Comparison of ENCODE assay signal across 8 mouse cellular contexts in the genomic region with DNA sequence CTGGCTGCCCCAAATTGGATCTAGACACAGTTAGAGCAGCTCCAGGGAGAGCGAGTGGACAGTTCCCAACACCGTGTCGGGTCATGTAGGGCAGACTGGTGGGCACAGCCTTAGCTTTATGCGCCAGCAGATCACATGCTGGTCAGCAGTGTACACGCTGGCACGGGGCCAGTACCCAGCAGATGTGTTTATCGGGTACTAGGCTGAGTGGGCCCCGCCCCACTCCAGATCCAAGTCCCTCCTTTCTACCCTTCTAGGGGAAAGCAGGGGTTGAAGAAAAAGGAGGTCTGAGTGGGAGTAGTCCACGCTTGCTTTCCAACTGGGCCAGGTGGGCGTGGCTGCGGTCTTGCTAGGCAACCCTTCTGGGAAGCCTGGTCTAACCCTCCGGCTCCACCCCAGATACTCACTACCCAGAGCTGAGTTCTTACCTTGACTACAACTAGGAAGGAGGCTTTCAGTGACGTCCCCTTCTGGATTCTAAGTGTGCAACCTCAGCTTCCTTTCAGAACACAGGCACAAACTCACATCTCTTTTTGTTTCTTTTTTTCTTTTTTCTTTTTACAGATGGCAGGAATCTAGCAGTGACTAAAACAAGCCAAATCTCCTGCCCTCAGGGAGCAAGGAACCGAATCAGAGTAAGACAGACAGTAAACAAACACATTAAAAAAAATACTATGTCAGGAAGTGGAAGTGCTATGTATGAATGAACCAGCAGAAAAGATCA. TPM values are rescaled to one million over a fixed set of nuclear protein-coding genes. Genes with fewer than 3 reads are reported as not detected.
DNase-seq lines count a peak whose midpoint lies in the region; ATAC-seq and TF ChIP-seq lines count a peak whose summit lies in the region.

No protein-coding gene starts in this region.

- peak; percentile 91 for DNase-seq in MEL (ENCODE audit: low read depth, low spot score)
- peak; percentile 55 for DNase-seq in cerebellum, adult 11 months
- peak; percentile 66 for DNase-seq in forebrain, postnatal 0 days
- DNase-seq in layer of hippocampus, adult 9-11 months = peak; percentile 92
- peak; percentile 93 for DNase-seq in lung, postnatal 25 days (ENCODE audit: low spot score)
- peak; percentile 84 for DNase-seq in ovary, postnatal 36 days (ENCODE audit: low spot score)
- peak; percentile 48 to 73 for DNase-seq in thymus, postnatal 36 days

- H3K4me2 ChIP-seq in forebrain, postnatal 0 days (ENCODE audit: low read depth) = peak overlapping the region; percentile 45; the same call in 1 of the 2 replicates

- peak; percentile 8; the same call in 1 of the 2 replicates for ATAC-seq in forebrain, postnatal 0 days
- peak; percentile 53 to 63 for ATAC-seq in hematopoietic stem cell, adult 5-6 weeks (replicated peaks in 1 of 2; ENCODE audit: insufficient read depth in 1 of 2, low FRiP score in 2 of 2, low TSS enrichment in 1 of 2, low read depth in 1 of 2, poor library complexity in 2 of 2, severe bottlenecking in 2 of 2)

- peak overlapping the region; percentile 37 to 79 for H3K4me3 ChIP-seq in MEL (ENCODE audit: control insufficient read depth in 1 of 2, insufficient read depth in 1 of 2, low read depth in 2 of 2, low read length in 2 of 2)
- no peak overlapping the region for H3K4me3 ChIP-seq in forebrain, postnatal 0 days (ENCODE audit: low read depth, low read length)

- H3K9ac ChIP-seq in MEL (ENCODE audit: control insufficient read depth, low read depth, low read length, poor library complexity, severe bottlenecking) = peak overlapping the region; percentile 48
- H3K9ac ChIP-seq in forebrain, postnatal 0 days = no peak overlapping the region

- H3K4me1 ChIP-seq in MEL (ENCODE audit: control insufficient read depth in 1 of 2, insufficient read depth in 2 of 2, low read length in 2 of 2) = peaks cover 14 to 26% of the 10 kb centered on the region in 2 experiments
- peaks cover 24% of the 10 kb centered on the region for H3K4me1 ChIP-seq in forebrain, postnatal 0 days (ENCODE audit: insufficient read depth)

- H3K36me3 ChIP-seq in MEL (ENCODE audit: control insufficient read depth in 1 of 2, insufficient read depth in 2 of 2, low read length in 2 of 2) = peaks cover 0 to 10% of the 10 kb centered on the region in 2 experiments; a peak in 2 of 4 replicates
- no peaks in the 10 kb centered on the region for H3K36me3 ChIP-seq in forebrain, postnatal 0 days (ENCODE audit: insufficient read depth)

- TF ChIP-seq CTCF in MEL (IDR thresholded peaks at IDR 0.05 in 2 of 3, conservative IDR thresholded peaks at IDR 0.05 in 1 of 3; ENCODE audit: control insufficient read depth in 1 of 3, insufficient read depth in 1 of 3, low read depth in 2 of 3, low read length in 3 of 3, poor library complexity in 1 of 3, severe bottlenecking in 1 of 3) = no peak
- TF ChIP-seq CTCF in forebrain, postnatal 0 days (IDR thresholded peaks at IDR 0.05; ENCODE audit: low read depth) = no peak

- no peaks in the 10 kb centered on the region for H3K27me3 ChIP-seq in MEL (ENCODE audit: control insufficient read depth in 1 of 2, insufficient read depth in 2 of 2, low read length in 2 of 2)
- no peaks in the 10 kb centered on the region for H3K27me3 ChIP-seq in forebrain, postnatal 0 days (ENCODE audit: insufficient read depth, low read length)

- no peaks in the 10 kb centered on the region for H3K9me3 ChIP-seq in MEL (replicated peaks; ENCODE audit: insufficient read depth, low read length)
- no peaks in the 10 kb centered on the region for H3K9me3 ChIP-seq in forebrain, postnatal 0 days (ENCODE audit: low read length)

- peak overlapping the region; percentile 83 for H3K27ac ChIP-seq in MEL (ENCODE audit: control insufficient read depth, low read depth, low read length)
- peak overlapping the region; percentile 96 for H3K27ac ChIP-seq in forebrain, postnatal 0 days (ENCODE audit: low read depth, low read length)

- no peaks in the 10 kb centered on the region for H3K79me2 ChIP-seq in MEL (ENCODE audit: control insufficient read depth, insufficient read depth, low read length, poor library complexity)

- 4% methylated on average over 14 of the region's 14 CpGs for WGBS in forebrain, postnatal 0 days

- TF ChIP-seq EP300 in MEL (IDR thresholded peaks at IDR 0.05; ENCODE audit: low read depth in 1 of 2, low read length in 2 of 2) = peak; percentile 44 to 48; a peak in 2 of 4 replicates

- no peak; the same call in 1 of the 2 replicates for TF ChIP-seq RAD21 in MEL (IDR thresholded peaks at IDR 0.05; ENCODE audit: low read depth, low read length)

- 0 out of 4 replicates have a peak, but pooled peaks of 1 of the 2 experiments have one; percentile 33 for TF ChIP-seq POLR2A in MEL (IDR thresholded peaks at IDR 0.05; ENCODE audit: control insufficient read depth in 1 of 2, insufficient read depth in 1 of 2, low read depth in 1 of 2, low read length in 2 of 2, poor library complexity in 1 of 2)

TF ChIP-seq in MEL, 35 proteins besides CTCF, POLR2A, EP300 and RAD21:
- TF ChIP-seq POLR2AphosphoS5 (IDR thresholded peaks at IDR 0.05; ENCODE audit: borderline replicate concordance, low read depth, low read length) (no peak; the same call in 1 of the 2 replicates), NELFE (IDR thresholded peaks at IDR 0.05; ENCODE audit: low read depth, low read length) (peak; percentile 41; the same call in 1 of the 2 replicates), SMC3 (IDR thresholded peaks at IDR 0.05; ENCODE audit: low read depth, low read length) (no peak), ZKSCAN1 (IDR thresholded peaks at IDR 0.05; ENCODE audit: low read depth, low read length) (no peak), ZNF384 (IDR thresholded peaks at IDR 0.05; ENCODE audit: low read depth, low read length) (peak; percentile 48), CHD1 (IDR thresholded peaks at IDR 0.05; ENCODE audit: low read depth, low read length) (peak; percentile 79; the same call in 1 of the 2 replicates), USF2 (IDR thresholded peaks at IDR 0.05; ENCODE audit: borderline replicate concordance in 1 of 2, insufficient read depth in 1 of 2, low read depth in 1 of 2, low read length in 2 of 2) (no peak), JUND (IDR thresholded peaks at IDR 0.05; ENCODE audit: low read depth, low read length) (0 out of 2 replicates have a peak, but pooled peaks have one; percentile 4), E2F4 (IDR thresholded peaks at IDR 0.05; ENCODE audit: borderline replicate concordance, low read depth, low read length) (no peak), BHLHE40 (IDR thresholded peaks at IDR 0.05; ENCODE audit: borderline replicate concordance, low read depth, low read length) (peak; percentile 42; the same call in 1 of the 2 replicates), POLR2AphosphoS2 (IDR thresholded peaks at IDR 0.05; ENCODE audit: low read length) (no peak), MEF2A (IDR thresholded peaks at IDR 0.05; ENCODE audit: extremely low read depth, insufficient replicate concordance, low read depth, low read length, poor library complexity, severe bottlenecking) (no peak), TAL1 (IDR thresholded peaks at IDR 0.05; ENCODE audit: low read length) (peak; percentile 73), MAX (IDR thresholded peaks at IDR 0.05; ENCODE audit: low read length) (no peak), ETS1 (IDR thresholded peaks at IDR 0.05; ENCODE audit: low read depth, low read length) (peak; percentile 71; the same call in 1 of the 2 replicates), CHD2 (IDR thresholded peaks at IDR 0.05; ENCODE audit: low read length) (no peak), MYC (IDR thresholded peaks at IDR 0.05; ENCODE audit: low read depth, low read length) (no peak), MXI1 (IDR thresholded peaks at IDR 0.05; ENCODE audit: low read depth, low read length) (peak; percentile 60), ZMIZ1 (IDR thresholded peaks at IDR 0.05; ENCODE audit: low read depth, low read length) (no peak), USF1 (IDR thresholded peaks at IDR 0.05; ENCODE audit: low read depth, low read length) (peak; percentile 64), MAZ (IDR thresholded peaks at IDR 0.05; ENCODE audit: low read depth, low read length) (no peak), ELF1 (IDR thresholded peaks at IDR 0.05; ENCODE audit: low read depth, low read length) (no peak), TBP (IDR thresholded peaks at IDR 0.05; ENCODE audit: low read depth, low read length) (peak; percentile 35; the same call in 1 of the 2 replicates), GATA1 (IDR thresholded peaks at IDR 0.05; ENCODE audit: low read depth, low read length) (no peak), NRF1 (IDR thresholded peaks at IDR 0.05; ENCODE audit: insufficient read depth, low read depth, low read length, poor library complexity, severe bottlenecking) (no peak), GABPA (IDR thresholded peaks at IDR 0.05; ENCODE audit: low read depth, low read length) (0 out of 2 replicates have a peak, but pooled peaks have one; percentile 53), ZC3H11A (IDR thresholded peaks at IDR 0.05; ENCODE audit: low read depth, low read length) (no peak), HCFC1 (IDR thresholded peaks at IDR 0.05; ENCODE audit: low read depth, low read length) (peak; percentile 44; the same call in 1 of the 2 replicates), UBTF (IDR thresholded peaks at IDR 0.05; ENCODE audit: borderline replicate concordance, insufficient read depth, low read depth, low read length) (no peak), MYB (IDR thresholded peaks at IDR 0.05; ENCODE audit: low read depth, low read length) (no peak), TCF12 (IDR thresholded peaks at IDR 0.05; ENCODE audit: low read depth, low read length) (peak; percentile 8; the same call in 1 of the 2 replicates), RCOR1 (IDR thresholded peaks at IDR 0.05; ENCODE audit: low read depth, low read length) (0 out of 2 replicates have a peak, but pooled peaks have one; percentile 37), KAT2A (conservative IDR thresholded peaks at IDR 0.05; ENCODE audit: low read depth, low read length) (no peak), MAFK (IDR thresholded peaks at IDR 0.05; ENCODE audit: borderline replicate concordance, low read depth, low read length) (no peak), SIN3A (IDR thresholded peaks at IDR 0.05; ENCODE audit: low read length) (peak; percentile 63)

RNA-seq across cellular contexts. Expression of a gene that starts 59.6 kb away (rescaled TPM):
- total RNA-seq in MEL (2012; rRNA removed) = 6.9 and 8.2 TPM in 2 replicates
- 1 to 10 TPM in 1 of 2 experiments, not detected in 1; 8.0 TPM for polyA plus RNA-seq in MEL (2012; ENCODE audit: insufficient read depth in 1 of 2, insufficient read length in 2 of 2, low read depth in 1 of 2, low replicate concordance in 2 of 2, missing spikeins in 1 of 2)
- 134 and 161 TPM in 2 replicates for total RNA-seq in forebrain, postnatal 0 days (2014; rRNA removed)
- polyA plus RNA-seq in forebrain, postnatal 0 days (2015; fragmentation: Nextera tagmentation; extraction: Ambion mirVana) = 86.3 and 95.7 TPM in 2 replicates
- 4.2 and 5.6 TPM in 2 replicates for total RNA-seq in hematopoietic stem cell, adult 5-6 weeks (2017)

Comparison
In these comparisons a context has a peak if more than half of its experiments do, and no peak if none do; other contexts are left out.
1. RNA of a gene that starts 59.6 kb away (total RNA-seq): 134 to 161 TPM in forebrain, postnatal 0 days; 6.9 to 8.2 TPM in MEL and 4.2 to 5.6 TPM in hematopoietic stem cell, adult 5-6 weeks; every median in the first group is over 10 times any median in the second.
2. Peak in every context shown above with its lines, with median percentiles within 50 percentile points of each other: DNase-seq.